Mouse (Mus musculus) midbrain, embryonic 13.5 days (tissue): ENCODE measurements around the gene Ascl5. TPM values are rescaled to one million over a fixed set of nuclear protein-coding genes. Genes with fewer than 3 reads are reported as not detected.

Source experiments
- ATAC-seq: fragments of 200-750 bp; cut with Nextera tagmentation; 2 replicates; pipeline ENCODE4 v1.8.0; 2017; ENCODE audit warnings: mild to moderate bottlenecking, moderate TSS enrichment, moderate library complexity
- H3K27ac ChIP-seq: fragments of 300-500 bp; sonication (generic); 2 replicates; pipeline ENCODE4 v1.5.1; 2015; ENCODE audit warnings: inconsistent platforms, mild to moderate bottlenecking, moderate library complexity
- H3K27me3 ChIP-seq: fragments of 300-500 bp; sonication (generic); 2 replicates; pipeline ENCODE4 v1.6.1; 2015; ENCODE audit warnings: mild to moderate bottlenecking, inconsistent platforms
- H3K36me3 ChIP-seq: fragments of 300-500 bp; sonication (generic); 2 replicates; pipeline ENCODE4 v1.6.1; 2015; ENCODE audit warnings: mild to moderate bottlenecking, inconsistent platforms
- H3K4me1 ChIP-seq: fragments of 300-500 bp; sonication (generic); replicated peaks from 2 replicates; pipeline ENCODE4 v1.6.1; 2015; ENCODE audit warnings: inconsistent platforms
- H3K4me2 ChIP-seq: fragments of 300-500 bp; sonication (generic); replicated peaks from 2 replicates; pipeline ENCODE4 v1.6.1; 2015; ENCODE audit warnings: moderate library complexity, mild to moderate bottlenecking, inconsistent platforms
- H3K4me3 ChIP-seq: fragments of 300-500 bp; sonication (generic); replicated peaks from 2 replicates; pipeline ENCODE4 v1.5.1; 2015; ENCODE audit warnings: mild to moderate bottlenecking, inconsistent platforms
- H3K9ac ChIP-seq: fragments of 300-500 bp; sonication (generic); replicated peaks from 2 replicates; pipeline ENCODE4 v1.6.1; 2015; ENCODE audit warnings: mild to moderate bottlenecking, inconsistent platforms
- H3K9me3 ChIP-seq: fragments of 300-500 bp; sonication (generic); 2 replicates; pipeline ENCODE4 v1.6.1; 2016; ENCODE audit warnings: mild to moderate bottlenecking, inconsistent platforms
- WGBS: fragments of 180-500 bp; shearing (Covaris S2); methylation state at CpG from one replicate; pipeline ENCODE4 v1.1.7; 2015; 5-methylcytosine and 5-hydroxymethylcytosine counted together
- polyA plus RNA-seq: library from polyadenylated mRNA; unstranded; fragments of >200 nt; fragmentation: Nextera tagmentation; extraction: Ambion mirVana; gene quantifications from 2 replicates; pipeline ENCODE4 v1.2.1, GENCODE M21; 2015

Ascl5 gene
- polyA plus RNA-seq, 1 experiment from 2014 or later, result not detected

- ATAC-seq, result no peak
- Histone ChIP-seq H3K4me2 (no peak within 1 kb of the TSS), H3K4me1 (peaks cover 31% of the 10 kb centered on the region), H3K36me3 (no peaks in the 10 kb centered on the region), H3K27ac (no peak within 1 kb of the TSS), H3K27me3 (peaks cover 51% of the 10 kb centered on the region), H3K4me3 (no peak within 1 kb of the TSS), H3K9me3 (no peaks in the 10 kb centered on the region), H3K9ac (0 out of 2 replicates have a peak within 1 kb of the TSS, but pooled peaks have one; percentile 10)
- 26% methylated on average over 11 of the region's 11 CpGs for WGBS
These were observed 1.9 kb downstream of the Ascl5 start, which contains the start of gene Cacna1s for GRCm38 (mm10) chr1:136052547-136052946. Gene Cacna1s (plus strand): TSS chr1:136052750.

- no peak overlapping the region for H3K4me3 ChIP-seq
- H3K27me3 ChIP-seq, result peaks cover 26% of the 10 kb centered on the region
- H3K9me3 ChIP-seq, result no peaks in the 10 kb centered on the region
- WGBS, result 33% methylated on average over 3 of the region's 3 CpGs
- H3K9ac ChIP-seq, result no peak overlapping the region; the same call in 1 of the 2 replicates
- peak; percentile 21; the same call in 1 of the 2 replicates for ATAC-seq
- H3K4me1 ChIP-seq, result peaks cover 26% of the 10 kb centered on the region
- no peak overlapping the region for H3K4me2 ChIP-seq
- H3K27ac ChIP-seq, result no peak overlapping the region
- H3K36me3 ChIP-seq, result no peaks in the 10 kb centered on the region
These were observed 5.2 kb downstream of the Ascl5 start for GRCm38 (mm10) chr1:136055771-136056170.

- no peaks in the 10 kb centered on the region for H3K27me3 ChIP-seq
- H3K9me3 ChIP-seq, result no peaks in the 10 kb centered on the region
- H3K36me3 ChIP-seq, result no peaks in the 10 kb centered on the region
- 58% methylated on average over 3 of the region's 3 CpGs for WGBS
- H3K4me1 ChIP-seq, result peaks cover 20% of the 10 kb centered on the region
- no peak overlapping the region for H3K27ac ChIP-seq
- ATAC-seq, result no peak
- no peak overlapping the region for H3K4me2 ChIP-seq
- no peak overlapping the region for H3K4me3 ChIP-seq
- no peak overlapping the region for H3K9ac ChIP-seq
These were observed 8.0 kb downstream of the Ascl5 start for GRCm38 (mm10) chr1:136058594-136058993.

GRCm38 (mm10) chr1:136061041-136061789, 10.6 kb downstream of the Ascl5 start:
- WGBS, result 49% methylated on average over 9 of the region's 9 CpGs
- no peaks in the 10 kb centered on the region for H3K27me3 ChIP-seq
- peaks cover 10% of the 10 kb centered on the region for H3K4me1 ChIP-seq
- no peaks in the 10 kb centered on the region for H3K9me3 ChIP-seq
- H3K4me2 ChIP-seq, result no peak overlapping the region
- H3K9ac ChIP-seq, result no peak overlapping the region
- H3K36me3 ChIP-seq, result no peaks in the 10 kb centered on the region
- no peak overlapping the region for H3K27ac ChIP-seq
- peak; percentile 59 for ATAC-seq
- no peak overlapping the region for H3K4me3 ChIP-seq

- peaks cover 6% of the 10 kb centered on the region; the same call in 1 of the 2 replicates for H3K4me1 ChIP-seq
- H3K4me2 ChIP-seq, result no peak overlapping the region
- H3K36me3 ChIP-seq, result no peaks in the 10 kb centered on the region
- no peak overlapping the region for H3K9ac ChIP-seq
- H3K4me3 ChIP-seq, result no peak overlapping the region
- WGBS, result 82% methylated on average over 7 of the region's 7 CpGs
- H3K27ac ChIP-seq, result no peak overlapping the region
- ATAC-seq, result peak; percentile 29; the same call in 1 of the 2 replicates
- no peaks in the 10 kb centered on the region for H3K9me3 ChIP-seq
- no peaks in the 10 kb centered on the region for H3K27me3 ChIP-seq
These were observed 11.2 kb downstream of the Ascl5 start for GRCm38 (mm10) chr1:136061790-136062141.

- no peaks in the 10 kb centered on the region for H3K27me3 ChIP-seq
- no peak overlapping the region for H3K4me2 ChIP-seq
- H3K9me3 ChIP-seq, result no peaks in the 10 kb centered on the region
- 80% methylated on average over 5 of the region's 5 CpGs for WGBS
- H3K4me3 ChIP-seq, result no peak overlapping the region
- H3K9ac ChIP-seq, result no peak overlapping the region
- H3K27ac ChIP-seq, result no peak overlapping the region
- no peak for ATAC-seq
- 0 out of 2 replicates have a peak, but pooled peaks cover 4% of the 10 kb centered on the region for H3K4me1 ChIP-seq
- no peaks in the 10 kb centered on the region for H3K36me3 ChIP-seq
These were observed 13.4 kb downstream of the Ascl5 start for GRCm38 (mm10) chr1:136063991-136064390.

- Histone ChIP-seq H3K9me3 (no peaks in the 10 kb centered on the region), H3K36me3 (no peaks in the 10 kb centered on the region), H3K9ac (no peak overlapping the region), H3K27me3 (no peaks in the 10 kb centered on the region), H3K4me3 (no peak overlapping the region), H3K4me2 (no peak overlapping the region), H3K27ac (no peak overlapping the region), H3K4me1 (0 out of 2 replicates have a peak, but pooled peaks cover 2% of the 10 kb centered on the region)
- WGBS, result 76% methylated on average over 1 of the region's 1 CpGs
- no peak for ATAC-seq
These were observed 16.0 kb downstream of the Ascl5 start for GRCm38 (mm10) chr1:136066621-136067020.

GRCm38 (mm10) chr1:136067579-136067978, 17.0 kb downstream of the Ascl5 start:
- ATAC-seq, result no peak
- no peaks in the 10 kb centered on the region for H3K27me3 ChIP-seq
- 79% methylated on average over 3 of the region's 3 CpGs for WGBS
- no peak overlapping the region for H3K9ac ChIP-seq
- H3K36me3 ChIP-seq, result no peaks in the 10 kb centered on the region
- no peak overlapping the region for H3K4me2 ChIP-seq
- H3K9me3 ChIP-seq, result no peaks in the 10 kb centered on the region
- no peak overlapping the region for H3K4me3 ChIP-seq
- no peaks in the 10 kb centered on the region for H3K4me1 ChIP-seq
- H3K27ac ChIP-seq, result no peak overlapping the region

- H3K27ac ChIP-seq, result no peak overlapping the region
- no peak overlapping the region for H3K4me3 ChIP-seq
- H3K36me3 ChIP-seq, result no peaks in the 10 kb centered on the region
- no peaks in the 10 kb centered on the region for H3K9me3 ChIP-seq
- H3K27me3 ChIP-seq, result no peaks in the 10 kb centered on the region; the same call in 1 of the 2 replicates
- H3K4me1 ChIP-seq, result no peaks in the 10 kb centered on the region
- no peak for ATAC-seq
- H3K9ac ChIP-seq, result no peak overlapping the region
- no peak overlapping the region for H3K4me2 ChIP-seq
- WGBS, result 8% methylated on average over 3 of the region's 3 CpGs
These were observed 25.5 kb downstream of the Ascl5 start for GRCm38 (mm10) chr1:136076086-136076485.

GRCm38 (mm10) chr1:136077656-136078055, 27.1 kb downstream of the Ascl5 start:
- Histone ChIP-seq H3K4me2 (no peak overlapping the region), H3K4me3 (no peak overlapping the region), H3K4me1 (no peaks in the 10 kb centered on the region), H3K27ac (no peak overlapping the region), H3K27me3 (no peaks in the 10 kb centered on the region; the same call in 1 of the 2 replicates), H3K9me3 (no peaks in the 10 kb centered on the region), H3K36me3 (no peaks in the 10 kb centered on the region), H3K9ac (no peak overlapping the region)
- 73% methylated on average over 4 of the region's 4 CpGs for WGBS
- ATAC-seq, result no peak

GRCm38 (mm10) chr1:136081161-136081560, 30.6 kb downstream of the Ascl5 start:
- 94% methylated on average over 1 of the region's 1 CpGs for WGBS
- H3K36me3 ChIP-seq, result no peaks in the 10 kb centered on the region
- no peaks in the 10 kb centered on the region for H3K27me3 ChIP-seq
- ATAC-seq, result no peak
- H3K4me2 ChIP-seq, result no peak overlapping the region
- H3K4me1 ChIP-seq, result no peaks in the 10 kb centered on the region
- no peak overlapping the region for H3K27ac ChIP-seq
- H3K9me3 ChIP-seq, result no peaks in the 10 kb centered on the region
- H3K4me3 ChIP-seq, result no peak overlapping the region
- no peak overlapping the region for H3K9ac ChIP-seq

- H3K4me1 ChIP-seq, result no peaks in the 10 kb centered on the region
- no peak for ATAC-seq
- H3K27ac ChIP-seq, result no peak overlapping the region
- H3K9me3 ChIP-seq, result no peaks in the 10 kb centered on the region
- H3K9ac ChIP-seq, result no peak overlapping the region
- no peak overlapping the region for H3K4me3 ChIP-seq
- no peak overlapping the region for H3K4me2 ChIP-seq
- no peaks in the 10 kb centered on the region for H3K36me3 ChIP-seq
- whole genome bisulfite sequencing, result 83% methylated on average over 3 of the region's 3 CpGs
- H3K27me3 ChIP-seq, result no peaks in the 10 kb centered on the region
These were observed 35.5 kb downstream of the Ascl5 start for GRCm38 (mm10) chr1:136085988-136086685.
